Mouse (Mus musculus) natural killer cell, adult 2 months (primary cell): ENCODE data around the gene Spo11.

Experiments
- DNase-seq, 2 experiments: peaks; one replicate each; pipeline ENCODE4 v3.0.0; 2022; ENCODE audit warnings: low spot score in 2 of 2

The Spo11 gene

DNA sequence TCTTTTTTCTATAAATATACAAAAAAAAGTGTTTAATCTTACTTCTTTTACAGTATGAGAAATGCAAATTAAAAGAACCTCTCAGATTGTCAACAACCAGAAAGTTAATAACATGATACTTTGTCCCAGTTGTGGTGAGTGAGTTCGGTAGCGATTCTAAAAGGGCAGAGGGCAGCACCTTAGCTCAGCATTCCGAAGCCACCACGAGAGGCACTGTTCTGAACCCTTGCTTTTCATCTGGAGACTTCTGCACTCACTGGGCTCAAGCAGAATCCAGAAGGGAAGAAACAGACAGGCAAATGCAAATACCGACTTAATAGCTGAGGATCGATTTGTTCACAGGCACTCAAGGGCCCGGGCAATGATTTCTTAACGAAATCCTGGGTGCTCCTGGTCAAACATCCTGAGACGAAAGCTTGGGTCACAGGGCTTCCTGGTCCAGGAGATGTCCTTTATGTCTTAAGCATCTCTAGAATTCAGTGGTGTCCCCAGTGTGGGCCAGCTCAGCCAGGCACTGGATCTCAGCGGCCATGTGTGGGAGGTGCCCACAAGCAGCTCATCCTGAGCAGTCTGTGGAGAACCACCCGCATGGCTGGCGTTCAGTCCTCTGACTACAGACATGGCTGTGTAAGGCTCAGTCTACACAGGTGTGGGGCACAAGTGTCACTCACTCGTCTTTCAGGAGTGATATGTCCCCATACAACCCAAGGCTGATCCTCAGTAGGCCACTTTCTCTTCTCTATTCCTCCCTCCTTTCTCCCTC, 18.3 kb upstream of the Spo11 start:
- no peak for DNase-seq

DNA sequence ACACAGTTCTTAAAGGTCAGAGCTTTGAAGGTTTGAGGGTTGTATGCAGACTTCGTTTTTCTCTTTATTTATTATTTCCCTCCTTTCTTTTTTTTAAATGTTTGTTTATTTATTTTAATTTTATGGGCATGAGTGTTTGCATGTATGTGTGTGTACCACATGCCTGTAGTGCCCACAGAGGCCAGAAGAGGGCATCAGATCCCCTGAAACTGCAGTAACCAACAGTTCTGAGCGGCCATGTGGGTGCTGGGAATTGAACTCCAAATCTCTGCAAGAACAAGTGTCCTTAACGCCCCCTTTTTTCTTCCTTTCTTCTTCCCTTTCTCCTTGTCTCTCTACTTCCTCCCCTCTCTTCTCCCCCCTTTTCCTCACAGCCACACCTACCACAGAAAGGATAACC, 17.1 kb upstream of the Spo11 start:
- no peak for DNase-seq

DNA sequence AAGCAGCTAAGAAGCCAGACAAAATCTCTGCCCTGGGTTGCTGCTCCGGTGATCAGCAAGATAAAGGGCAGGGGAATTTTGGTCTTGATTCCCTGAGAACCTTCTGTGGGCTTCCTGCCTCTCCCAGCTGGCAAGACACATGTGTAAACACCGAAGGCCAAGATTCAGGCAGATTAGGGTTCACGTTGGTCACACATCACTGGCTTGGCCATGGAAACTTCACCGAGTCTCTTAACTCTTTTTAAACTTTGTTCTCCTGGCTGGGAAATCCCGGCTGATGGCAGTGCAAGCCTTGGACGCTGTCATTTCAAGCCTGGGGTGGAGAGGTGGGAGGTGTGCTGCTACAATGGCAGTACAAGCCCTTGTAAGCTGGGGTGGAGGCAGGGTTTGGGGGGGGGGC, 16.3 kb upstream of the Spo11 start:
- DNase-seq: no peak

DNA sequence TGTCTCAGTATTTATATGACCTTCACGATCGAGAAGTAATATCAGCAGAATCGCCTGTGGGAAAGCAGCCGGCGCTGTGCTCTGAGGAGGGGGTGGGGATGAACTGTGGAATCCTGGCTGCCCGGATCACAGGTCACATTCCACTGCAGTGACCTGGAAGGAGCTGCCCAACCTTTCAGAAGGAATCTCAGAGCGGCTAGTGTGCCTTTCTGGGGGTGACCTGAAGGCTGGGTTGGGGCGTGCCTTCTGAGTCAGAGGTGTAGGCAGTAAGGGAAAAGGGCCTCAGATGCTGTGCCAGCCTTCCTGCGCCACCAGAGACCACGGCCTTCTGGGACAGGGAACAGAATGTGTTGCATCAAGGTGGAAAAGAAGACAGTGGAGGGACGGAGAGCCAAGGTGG, 12.3 kb upstream of the Spo11 start:
- DNase-seq: no peak

DNA sequence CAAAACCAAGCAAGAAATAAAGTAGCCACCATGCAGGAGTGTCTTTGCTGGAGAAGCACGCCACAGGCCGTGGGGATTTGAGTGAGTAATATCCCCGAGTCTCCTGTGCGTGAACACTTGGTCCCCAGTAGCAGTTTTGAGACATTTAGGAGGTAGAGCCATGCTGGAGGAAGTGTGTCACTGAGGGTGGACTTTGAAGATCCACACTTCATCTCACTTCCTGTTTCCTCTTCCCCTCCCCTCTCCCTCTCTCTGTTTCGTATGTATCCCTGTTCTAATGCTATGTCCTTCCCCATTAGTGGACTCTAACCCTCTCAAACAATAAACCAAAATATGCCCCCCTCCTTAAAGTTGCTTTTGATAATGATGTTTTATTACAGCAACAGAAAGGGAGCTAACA, 11.0 kb upstream of the Spo11 start:
- DNase-seq: no peak

DNA sequence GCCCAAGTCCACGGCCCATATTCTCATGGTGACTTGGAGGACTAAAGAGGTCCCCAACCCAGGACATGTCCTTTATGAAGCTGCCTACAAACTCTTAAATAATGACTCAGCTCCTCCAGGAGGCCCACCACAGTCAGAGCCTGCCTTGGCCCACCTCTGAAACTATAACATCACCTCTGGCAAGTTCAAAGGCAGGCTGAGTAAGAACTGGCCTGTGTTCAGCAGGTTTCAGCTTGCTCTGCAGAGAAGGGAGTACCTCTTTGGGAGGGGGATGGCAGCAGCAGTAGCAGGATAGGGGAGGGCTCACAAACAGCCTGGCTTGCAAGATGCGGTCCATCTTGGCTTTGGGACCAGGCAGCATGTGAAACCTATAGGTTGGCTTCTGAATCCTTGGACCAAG, 5.6 kb upstream of the Spo11 start:
- DNase-seq: no peak

DNA sequence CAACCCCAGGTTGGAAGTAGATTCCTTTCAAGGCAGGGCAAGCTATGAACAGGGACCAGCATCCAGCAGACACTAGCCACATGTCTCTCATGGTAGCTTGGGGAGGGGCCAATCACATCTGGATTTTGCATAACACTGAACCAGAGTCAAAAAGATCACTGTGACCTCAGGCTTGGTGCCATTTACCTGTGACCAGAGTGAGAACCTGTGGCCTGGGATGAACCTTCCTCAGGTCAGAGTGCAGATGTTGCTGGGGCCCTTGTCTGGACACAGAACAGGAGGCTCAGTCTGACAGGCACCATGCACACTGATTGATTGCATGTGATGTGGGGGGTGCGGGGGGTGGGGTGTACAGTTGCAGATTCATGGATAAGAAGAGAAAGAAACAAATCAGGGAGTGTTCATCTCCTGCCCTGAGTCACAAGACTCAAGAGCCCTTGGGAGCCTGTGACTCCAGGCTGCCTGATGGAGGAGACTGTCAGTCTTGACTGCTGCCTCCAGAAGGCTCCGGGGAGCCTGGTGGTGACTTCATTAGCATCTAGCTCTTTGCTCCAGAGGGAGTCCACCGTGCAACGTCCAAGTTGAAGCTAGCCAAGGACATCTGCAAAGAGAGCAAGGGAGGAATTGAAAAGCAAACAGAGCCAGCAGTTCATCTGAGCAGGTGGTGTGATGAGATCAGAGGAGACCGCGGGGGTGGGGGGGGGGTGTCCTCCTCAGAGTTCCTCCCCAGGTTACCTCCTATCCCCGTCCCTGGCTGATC, 3.5 kb upstream of the Spo11 start:
- no peak for DNase-seq

DNA sequence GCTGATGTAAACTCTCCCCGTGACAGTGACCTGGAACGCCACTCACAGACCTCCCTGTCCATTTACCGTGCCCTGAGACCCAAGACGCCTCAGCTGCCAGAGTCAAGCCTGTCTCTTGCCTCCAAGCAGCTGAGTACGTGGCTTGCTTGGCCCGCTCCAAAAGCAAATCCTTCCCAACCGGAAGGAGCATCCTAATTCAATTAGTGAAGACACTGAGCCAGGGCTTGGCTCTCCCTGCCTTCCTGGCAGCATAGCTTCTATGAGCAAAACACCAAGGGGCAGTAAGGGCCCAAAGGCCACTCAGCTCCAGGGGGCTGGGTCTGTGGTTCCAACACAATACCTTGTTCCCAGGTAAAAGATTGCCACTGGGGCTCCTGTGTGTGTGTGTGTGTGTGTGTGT, 2.8 kb upstream of the Spo11 start:
- no peak for DNase-seq

DNA sequence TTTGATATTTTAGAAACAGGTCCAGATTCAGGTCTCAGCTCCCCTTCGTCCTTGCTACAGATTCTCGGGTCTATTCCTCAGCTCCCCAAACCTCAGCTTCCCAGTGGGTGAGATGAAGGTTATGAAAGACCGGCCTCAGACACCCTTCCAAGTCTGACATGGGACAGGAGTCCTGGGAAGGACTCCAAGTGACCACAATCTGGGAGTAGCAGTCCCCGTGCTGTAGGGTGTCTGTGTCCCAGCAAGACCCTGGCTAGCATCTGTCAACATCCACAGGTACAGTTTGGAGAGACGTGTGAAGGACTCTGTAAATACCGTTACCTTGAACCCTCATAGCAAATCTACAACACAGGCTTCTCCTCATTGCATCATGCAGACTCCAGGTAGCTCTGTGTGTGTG, 2.3 kb upstream of the Spo11 start:
- DNase-seq: no peak

DNA sequence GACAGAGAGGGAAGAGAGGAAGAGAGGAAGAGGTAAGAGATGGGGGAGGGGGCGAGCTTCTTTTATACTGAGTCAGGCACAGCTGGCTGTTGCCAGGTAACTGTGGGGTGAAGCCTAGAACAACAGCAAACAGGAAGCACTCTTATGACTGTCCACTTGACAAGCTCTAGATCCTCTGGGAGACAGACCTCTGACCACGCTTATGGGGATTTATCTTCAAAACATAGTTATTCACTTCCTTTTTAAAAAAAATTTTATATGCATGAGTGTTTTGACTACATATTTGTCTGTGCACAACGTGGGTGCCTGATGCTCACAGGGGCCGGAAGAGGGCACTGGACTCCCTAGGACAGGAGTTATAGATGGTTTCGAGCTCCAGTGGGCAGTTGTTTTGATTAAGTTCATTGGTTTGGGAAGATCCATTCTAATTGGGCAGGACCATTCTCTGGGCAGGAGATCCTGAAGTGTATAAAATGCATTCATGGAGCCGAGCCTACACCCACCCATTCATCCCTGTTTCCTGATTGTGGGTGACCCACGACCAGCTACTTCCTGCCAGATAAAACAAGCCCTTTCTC, 750 bp upstream of the Spo11 start:
- DNase-seq: peak; percentile 19 to 56

DNA sequence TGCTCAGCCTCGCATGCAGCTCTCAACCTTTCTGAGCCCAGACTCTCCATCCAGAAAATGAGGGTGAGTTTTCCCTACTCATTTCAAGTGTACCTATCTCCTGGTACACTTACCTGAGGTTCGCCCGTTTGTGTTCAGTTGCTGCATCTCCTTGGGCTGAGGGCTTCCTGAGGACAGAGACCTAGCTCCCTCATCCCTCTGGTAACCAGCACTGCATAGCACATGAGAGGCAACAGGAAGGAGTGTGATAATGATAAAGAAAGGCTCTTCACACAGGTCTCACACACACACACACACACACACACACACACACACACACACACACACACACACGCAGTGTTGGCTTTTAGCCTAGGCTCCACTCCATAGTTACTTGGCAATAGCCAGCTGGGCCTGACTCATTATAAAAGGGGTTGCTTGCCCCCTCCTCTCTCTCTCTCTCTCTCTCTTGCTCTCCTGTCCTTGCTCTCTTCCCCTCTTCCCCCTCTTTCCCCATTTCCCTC, 682 bp downstream of the Spo11 start:
- no peak for DNase-seq

DNA sequence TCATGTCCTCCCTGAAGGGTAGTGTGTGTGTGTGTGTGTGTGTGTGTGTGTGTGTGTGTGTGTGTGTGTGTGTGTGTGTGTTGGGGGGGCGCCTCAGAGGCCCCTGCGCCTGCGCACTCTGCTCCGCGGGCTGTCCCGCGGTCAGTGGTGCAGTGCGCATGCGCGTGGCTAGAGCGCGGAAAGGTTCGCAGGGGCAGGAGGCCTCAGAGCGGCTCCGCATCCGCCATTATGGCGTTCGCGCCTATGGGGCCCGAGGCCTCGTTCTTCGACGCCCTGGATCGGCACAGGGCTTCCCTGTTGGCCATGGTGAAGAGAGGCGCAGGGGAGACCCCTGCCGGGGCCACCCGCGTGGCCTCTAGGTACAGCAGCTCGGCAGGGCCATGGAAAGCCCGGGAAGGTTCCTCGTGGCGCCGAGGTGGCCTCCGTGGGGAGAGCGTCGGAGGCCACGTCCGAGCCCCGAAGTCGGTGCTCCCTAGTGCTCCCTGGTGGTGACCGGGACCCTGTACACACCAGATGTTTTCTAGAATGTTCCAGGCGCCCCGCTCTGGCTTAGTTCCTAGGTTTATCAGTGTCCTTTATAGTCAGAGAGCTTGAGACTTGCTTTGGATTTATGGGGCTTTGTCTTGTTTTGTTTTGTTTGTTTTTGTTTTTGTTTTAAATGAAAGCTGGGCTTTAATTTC, 2.3 kb downstream of the Spo11 start:
- DNase-seq: no peak

DNA sequence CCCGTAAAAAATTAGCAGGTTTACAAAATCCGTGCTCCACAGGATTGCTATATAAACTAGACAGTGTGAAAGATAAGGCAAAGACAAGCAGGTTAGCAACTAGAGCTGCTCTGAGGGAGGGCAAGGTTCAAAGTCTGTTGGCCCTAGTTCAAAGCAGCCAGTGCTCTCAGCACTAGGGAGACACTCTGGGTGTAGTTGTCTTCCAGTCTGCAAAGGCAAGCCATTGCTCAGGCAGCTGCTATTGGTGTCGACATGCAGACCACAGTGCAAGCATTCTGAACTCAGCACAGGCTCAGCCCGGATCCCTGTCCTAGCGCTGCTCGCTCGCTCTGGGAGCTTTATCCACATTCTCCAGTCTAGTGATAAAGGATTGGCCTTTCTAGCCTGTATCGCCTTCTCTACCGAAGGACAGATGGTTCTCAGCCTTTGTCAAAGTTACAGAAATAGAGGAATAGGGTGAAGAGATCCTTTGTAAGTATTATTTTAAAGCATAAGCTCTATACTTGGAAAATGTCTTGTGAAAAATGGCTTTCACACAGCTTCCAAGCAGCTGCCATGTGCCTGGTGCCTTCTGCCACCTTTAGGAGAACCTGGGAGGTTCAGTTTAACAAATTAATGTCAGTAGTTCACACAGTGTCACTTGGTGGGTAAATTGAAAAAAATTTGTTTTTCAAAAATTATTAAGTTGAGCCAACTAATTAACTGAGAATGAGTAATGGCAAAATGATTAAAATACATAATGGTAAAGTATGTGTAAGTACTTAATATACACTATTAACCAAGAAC, 5.5 kb downstream of the Spo11 start:
- DNase-seq: no peak

DNA sequence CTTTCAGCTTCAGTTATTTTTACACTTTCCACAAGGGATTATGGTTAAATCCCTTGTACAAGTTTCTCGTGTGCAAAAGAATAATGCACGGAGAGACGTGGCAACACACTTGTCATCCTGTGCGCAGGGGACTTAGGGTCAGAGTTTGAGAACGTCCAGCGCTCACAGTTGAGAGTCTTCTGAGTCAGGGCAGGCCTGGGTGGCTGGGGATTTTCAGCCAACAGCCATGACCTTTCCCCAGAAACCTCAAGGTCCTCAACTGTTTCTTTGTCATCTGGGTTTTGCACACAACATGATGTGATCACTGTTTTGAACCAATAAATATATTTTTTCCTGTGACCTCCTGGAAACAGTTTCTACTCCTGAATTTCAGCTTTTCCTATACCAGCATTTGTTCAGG, 12.7 kb downstream of the Spo11 start:
- DNase-seq: no peak

DNA sequence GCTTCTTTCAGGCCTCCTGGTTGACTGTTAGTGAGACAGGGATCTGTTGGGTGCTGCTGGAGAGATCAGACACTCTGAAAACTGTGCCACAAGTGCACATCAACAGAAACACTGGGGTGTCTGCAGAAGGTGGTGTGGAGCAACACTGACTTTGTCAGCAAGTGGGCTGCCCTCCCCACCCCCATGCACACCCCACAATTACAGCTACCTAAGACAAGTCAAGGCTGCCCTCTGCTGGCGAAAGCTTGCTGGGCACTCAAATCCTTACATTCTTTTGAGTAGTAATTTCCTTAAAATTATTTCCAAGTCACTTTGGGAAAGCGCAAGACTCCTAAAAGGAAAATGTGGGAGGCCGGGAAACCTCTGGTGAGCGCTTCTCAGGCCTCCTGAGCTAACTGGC, 18.7 kb downstream of the Spo11 start:
- peak; percentile 54 to 74 for DNase-seq

DNA sequence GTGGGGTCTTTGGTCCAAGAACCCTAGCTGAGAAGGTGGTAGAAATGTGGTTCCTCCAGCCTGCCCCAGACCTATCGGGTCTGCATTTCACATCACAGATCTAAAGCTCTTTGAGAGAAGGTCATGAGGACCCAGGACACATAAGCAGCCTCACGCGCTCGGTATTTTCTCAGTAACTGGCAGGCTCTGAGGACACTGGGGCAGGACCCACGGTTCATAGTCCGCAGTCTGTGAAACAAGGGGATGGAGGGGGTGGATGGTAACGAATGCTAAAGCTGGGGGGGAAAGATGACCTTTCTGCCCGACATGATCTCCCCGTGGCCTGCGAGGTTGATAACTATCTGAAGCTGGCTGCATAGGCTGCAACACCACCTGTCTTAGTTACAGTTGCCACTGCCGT, 20.2 kb downstream of the Spo11 start:
- no peak for DNase-seq

DNA sequence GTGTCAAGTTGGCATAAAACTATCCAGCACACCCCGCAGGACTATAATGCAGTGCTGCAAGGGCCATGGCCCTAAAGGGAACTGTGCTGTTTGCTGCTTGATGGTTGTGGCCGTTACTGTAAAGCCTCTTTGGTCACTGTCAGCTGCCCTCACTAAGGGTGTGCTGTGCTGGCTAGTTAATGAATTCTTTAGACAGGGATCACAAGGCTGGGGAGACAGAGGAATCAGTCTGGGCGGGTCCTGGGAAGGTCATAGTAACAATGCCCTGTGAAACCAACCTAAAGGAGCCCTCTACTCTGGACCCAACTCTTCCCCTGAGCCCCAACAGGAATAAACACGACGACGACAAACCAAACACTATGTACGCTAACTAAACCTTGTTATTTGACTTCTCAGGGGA, 21.0 kb downstream of the Spo11 start:
- no peak for DNase-seq

DNA sequence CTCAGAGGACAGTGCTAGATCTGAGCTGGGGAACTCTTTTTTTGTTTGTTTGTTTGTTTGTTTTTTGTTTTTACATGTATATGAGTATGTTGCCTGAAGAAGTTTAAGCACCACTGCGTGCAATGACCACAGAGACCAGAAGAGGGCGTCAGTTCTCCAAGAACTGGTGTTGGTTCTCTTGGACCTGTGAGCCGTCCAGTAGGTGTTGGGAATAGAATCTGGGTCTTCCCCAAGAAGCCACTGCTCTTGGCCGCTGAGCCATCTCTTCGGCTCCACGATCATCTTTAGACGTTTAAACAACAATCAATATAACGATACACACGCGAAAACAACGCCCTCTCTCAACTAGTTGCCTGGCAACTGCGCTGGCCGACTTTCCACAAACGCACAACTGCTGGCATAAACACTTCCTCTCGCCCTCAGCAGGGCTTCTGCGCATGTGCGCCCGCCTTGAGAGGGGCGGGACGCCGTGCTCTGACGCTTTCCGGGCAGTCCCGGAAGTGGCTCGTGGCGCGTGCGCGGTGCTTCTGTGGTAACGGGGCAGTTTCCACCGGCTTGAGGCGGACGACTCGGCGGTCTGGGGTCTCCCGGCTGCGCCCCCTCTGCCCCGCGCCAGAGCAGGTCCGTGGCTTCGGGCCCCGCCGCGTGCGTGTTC, 22.3 kb downstream of the Spo11 start, which contains the start of gene Rae1:
Rae1 (plus strand) TSS at position 488 of the 655 bp plus-strand sequence.
- peak; percentile 99 for DNase-seq

DNA sequence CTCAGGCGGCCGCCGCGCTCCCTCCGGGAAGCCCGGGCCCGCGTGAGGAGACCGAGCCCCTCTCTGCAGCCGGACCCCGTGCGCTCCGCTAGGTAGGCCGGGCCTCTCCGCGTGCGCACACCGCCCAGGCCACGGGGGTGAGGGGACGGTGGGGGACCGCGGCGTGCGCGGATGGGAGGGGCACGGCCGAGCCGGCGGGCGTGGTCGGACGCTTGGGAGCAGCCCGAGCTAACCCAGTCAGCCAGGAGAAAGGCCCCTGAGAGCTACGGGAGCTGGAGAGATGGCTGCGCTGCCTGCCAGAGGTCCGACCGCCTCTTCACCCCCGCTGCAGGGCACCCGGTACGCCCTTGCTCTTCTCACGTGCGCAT, 22.8 kb downstream of the Spo11 start:
- DNase-seq: no peak

DNA sequence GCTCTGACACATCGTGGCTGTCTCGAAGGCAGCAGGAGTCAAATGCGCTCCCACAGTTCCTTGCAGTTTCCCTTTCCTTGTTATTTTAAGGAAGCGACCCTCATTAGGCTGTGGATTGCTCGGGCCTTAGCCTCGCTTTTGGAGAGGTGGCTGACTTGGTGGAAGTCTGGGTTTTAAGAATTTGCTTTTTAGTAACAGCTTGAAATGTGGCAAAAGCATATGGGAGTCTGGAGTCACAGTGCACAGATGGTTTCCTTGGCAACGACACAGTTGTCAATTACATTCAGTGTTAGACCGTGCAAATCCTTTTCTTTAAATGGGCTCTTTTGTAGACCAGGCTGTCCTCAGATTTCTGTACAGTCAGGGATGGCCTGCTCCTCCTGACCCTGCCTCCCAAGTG, 23.4 kb downstream of the Spo11 start:
- DNase-seq: no peak

DNA sequence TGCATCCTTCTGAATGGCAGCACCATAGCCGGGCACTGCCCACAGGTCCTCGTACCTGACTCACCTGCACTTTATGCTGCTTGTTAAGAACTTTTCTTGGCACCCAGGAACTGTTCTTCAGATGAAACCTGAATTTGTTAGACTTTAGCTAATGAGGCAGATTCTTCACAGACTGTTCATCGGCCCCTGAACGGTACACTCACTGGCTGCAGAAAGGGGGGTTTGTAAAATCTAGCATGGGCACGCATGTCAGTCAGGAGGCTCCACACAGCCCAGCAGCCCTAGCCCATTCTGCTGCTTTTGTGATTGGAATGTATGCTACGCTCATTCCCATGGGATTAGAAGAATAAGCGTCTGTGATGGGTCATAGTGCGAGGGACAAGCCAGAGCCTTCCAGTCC, 26.2 kb downstream of the Spo11 start:
- DNase-seq: no peak
